In the genomic region with DNA sequence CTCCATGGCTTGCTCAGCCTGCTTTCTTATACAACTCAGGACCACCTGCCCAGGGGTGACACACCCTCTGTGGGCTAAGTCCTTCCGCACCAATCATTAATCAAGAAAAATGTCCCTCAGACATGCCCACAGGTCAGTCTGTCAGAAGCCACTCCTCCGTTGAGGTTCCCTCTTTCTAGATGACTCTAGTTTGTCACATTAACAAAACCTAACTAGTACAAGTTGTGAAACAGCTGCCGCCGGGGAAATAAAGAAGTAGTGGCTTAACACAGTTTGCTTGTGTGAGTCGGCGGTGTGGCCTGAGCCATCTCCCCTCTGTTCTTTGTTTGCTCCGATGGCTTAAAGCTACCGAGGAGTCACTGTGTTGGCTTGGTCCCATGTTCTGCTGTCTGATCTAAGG, we compare ENCODE assay signal across 8 mouse cellular contexts. TPM values are rescaled to one million over a fixed set of nuclear protein-coding genes. Genes with fewer than 3 reads are reported as not detected.
A peak's percentile ranks its signal among the peaks of the same experiment; 100 is the strongest.
DNase-seq lines count a peak whose midpoint lies in the region; ATAC-seq and TF ChIP-seq lines count a peak whose summit lies in the region.

No protein-coding gene starts in this region.

- WGBS in heart, embryonic 11.5 days (ENCODE audit: insufficient replicate concordance) = 68% methylated on average over 8 of the region's 8 CpGs
- WGBS in lung, postnatal 0 days = 64% methylated on average over 8 of the region's 8 CpGs
- WGBS in bone marrow, adult 2 months = 26% methylated on average over 8 of the region's 8 CpGs

- peak overlapping the region; percentile 16; the same call in 1 of the 2 replicates for H3K9ac ChIP-seq in heart, embryonic 11.5 days (ENCODE audit: low read depth, low read length)
- H3K9ac ChIP-seq in lung, postnatal 0 days (replicated peaks; ENCODE audit: low read depth) = no peak overlapping the region

- no peak overlapping the region for H3K4me3 ChIP-seq in heart, embryonic 11.5 days (ENCODE audit: low read depth, low read length)
- no peak overlapping the region for H3K4me3 ChIP-seq in lung, postnatal 0 days (ENCODE audit: low read depth, low read length)
- H3K4me3 ChIP-seq in bone marrow, adult 2 months (replicated peaks; ENCODE audit: control insufficient read depth, low read depth, low read length) = peak overlapping the region; percentile 14

- TF ChIP-seq CTCF in lung, postnatal 0 days (IDR thresholded peaks at IDR 0.05) = no peak
- TF ChIP-seq CTCF in bone marrow, adult 2 months (IDR thresholded peaks at IDR 0.05; ENCODE audit: control insufficient read depth, insufficient read depth, low read length) = no peak

- no peak overlapping the region for H3K27ac ChIP-seq in heart, embryonic 11.5 days (ENCODE audit: low read depth, low read length)
- no peak overlapping the region; the same call in 1 of the 2 replicates for H3K27ac ChIP-seq in lung, postnatal 0 days (ENCODE audit: low read length)
- H3K27ac ChIP-seq in bone marrow, adult 2 months (ENCODE audit: control insufficient read depth, insufficient read depth, low read depth, low read length, poor library complexity) = peak overlapping the region; percentile 87

- peak; percentile 19; the same call in 1 of the 2 replicates for TF ChIP-seq POLR2A in bone marrow, adult 2 months (IDR thresholded peaks at IDR 0.05; ENCODE audit: borderline replicate concordance, control insufficient read depth, low read depth, low read length)

- no peaks in the 10 kb centered on the region for H3K36me3 ChIP-seq in heart, embryonic 11.5 days (ENCODE audit: control insufficient read depth, insufficient read depth, low read length)
- H3K36me3 ChIP-seq in lung, postnatal 0 days (ENCODE audit: insufficient read depth, low read length) = no peaks in the 10 kb centered on the region

- H3K9me3 ChIP-seq in heart, embryonic 11.5 days (replicated peaks; ENCODE audit: control insufficient read depth, low read length) = no peaks in the 10 kb centered on the region
- H3K9me3 ChIP-seq in lung, postnatal 0 days (ENCODE audit: low read length) = no peaks in the 10 kb centered on the region

- no peak for DNase-seq in heart, adult 18-20 months
- DNase-seq in lung, postnatal 0 days (ENCODE audit: low spot score) = no peak
- DNase-seq in lung, adult 18-20 months = no peak
- no peak for DNase-seq in spleen, adult 12 weeks (ENCODE audit: low spot score)
- DNase-seq in frontal cortex, postnatal 25 days (ENCODE audit: low spot score in 2 of 2) = no peak

- TF ChIP-seq EP300 in lung, postnatal 0 days (IDR thresholded peaks at IDR 0.05) = no peak

- peaks cover 16% of the 10 kb centered on the region for H3K27me3 ChIP-seq in heart, embryonic 11.5 days (ENCODE audit: control insufficient read depth, insufficient read depth, low read length)
- 0 out of 2 replicates have a peak, but pooled peaks cover 3% of the 10 kb centered on the region for H3K27me3 ChIP-seq in lung, postnatal 0 days (replicated peaks; ENCODE audit: insufficient read depth, low read length)

- H3K4me2 ChIP-seq in heart, embryonic 11.5 days = no peak overlapping the region; the same call in 1 of the 2 replicates
- no peak overlapping the region for H3K4me2 ChIP-seq in lung, postnatal 0 days (replicated peaks; ENCODE audit: low read depth, low read length)

- H3K4me1 ChIP-seq in heart, embryonic 11.5 days (ENCODE audit: control insufficient read depth, insufficient read depth, low read length) = peaks cover under 1% of the 10 kb centered on the region; the same call in 1 of the 2 replicates
- H3K4me1 ChIP-seq in lung, postnatal 0 days (ENCODE audit: insufficient read depth, low read depth, low read length) = peaks cover 10% of the 10 kb centered on the region; the same call in 1 of the 2 replicates
- peaks cover 6% of the 10 kb centered on the region for H3K4me1 ChIP-seq in bone marrow, adult 2 months (ENCODE audit: control insufficient read depth, insufficient read depth, low read length)

- ATAC-seq in heart, embryonic 11.5 days (replicated peaks; ENCODE audit: insufficient number of reproducible peaks, low FRiP score, low TSS enrichment) = no peak
- peak; percentile 11; the same call in 1 of the 2 replicates for ATAC-seq in lung, postnatal 0 days
- ATAC-seq in megakaryocyte progenitor cell, adult 5-6 weeks (replicated peaks; ENCODE audit: poor library complexity) = peak; percentile 45

RNA-seq across cellular contexts. Expression of a gene that starts 36.8 kb away (rescaled TPM):
- 23.0 and 23.7 TPM in 2 replicates for polyA plus RNA-seq in heart, embryonic 11.5 days (2014; fragmentation: Nextera tagmentation; extraction: Ambion mirVana)
- total RNA-seq in heart, adult 18-20 months (2021) = 10 to 100 TPM; 23.3 to 24.8 TPM
- polyA plus RNA-seq in lung, postnatal 0 days (2015; fragmentation: Nextera tagmentation; extraction: Ambion mirVana) = 17.0 and 18.5 TPM in 2 replicates
- polyA plus RNA-seq in bone marrow, adult 2 months (2011; ENCODE audit: insufficient read depth, insufficient read length, low replicate concordance, missing spikeins) = 11.7 and 16.1 TPM in 2 replicates
- 23.9 and 27.3 TPM in 2 replicates for total RNA-seq in megakaryocyte progenitor cell, adult 5-6 weeks (2015)
- total RNA-seq in megakaryocyte progenitor cell, adult 5-6 weeks (2017) = 43.0 and 46.5 TPM in 2 replicates

RNA-seq across cellular contexts. Expression of a gene that starts 51.1 kb away (rescaled TPM):
- polyA plus RNA-seq in heart, embryonic 11.5 days (2014; fragmentation: Nextera tagmentation; extraction: Ambion mirVana) = 1,894 and 1,931 TPM in 2 replicates
- 100 to 1,000 TPM; 363 to 405 TPM for total RNA-seq in heart, adult 18-20 months (2021)
- 1,774 and 1,827 TPM in 2 replicates for polyA plus RNA-seq in lung, postnatal 0 days (2015; fragmentation: Nextera tagmentation; extraction: Ambion mirVana)
- 682 and 801 TPM in 2 replicates for polyA plus RNA-seq in bone marrow, adult 2 months (2011; ENCODE audit: insufficient read depth, insufficient read length, low replicate concordance, missing spikeins)
- total RNA-seq in megakaryocyte progenitor cell, adult 5-6 weeks (2015) = 1,870 and 2,095 TPM in 2 replicates
- 1,724 and 1,809 TPM in 2 replicates for total RNA-seq in megakaryocyte progenitor cell, adult 5-6 weeks (2017)
